Mouse (Mus musculus): Measurements from ENCODE around the gene Gtpbp8. TPM values are rescaled to one million over a fixed set of nuclear protein-coding genes. Genes with fewer than 3 reads are reported as not detected.

Gene Gtpbp8
- polyA plus RNA-seq, 1 experiment from 2014 or later, result 34.3 TPM

GRCm38 (mm10) chr16:44688507-44688906 lies 57.7 kb downstream of the Gtpbp8 start:
- Histone ChIP-seq H3K4me3 (ENCODE audit: inconsistent target) (no peak overlapping the region), H3K36me3 (ENCODE audit: inconsistent target) (no peaks in the 10 kb centered on the region), H3K27ac (no peak overlapping the region), H3K79me2 (ENCODE audit: inconsistent target) (no peaks in the 10 kb centered on the region)
- WGBS (ENCODE audit: missing documents), result 54% methylated on average over 4 of the region's 4 CpGs

- WGBS (ENCODE audit: missing documents), result 9% methylated on average over 17 of the region's 18 CpGs
- H3K4me3 ChIP-seq (ENCODE audit: inconsistent target), result no peak overlapping the region
- H3K27ac ChIP-seq, result no peak overlapping the region
- no peaks in the 10 kb centered on the region for H3K79me2 ChIP-seq (ENCODE audit: inconsistent target)
- no peaks in the 10 kb centered on the region for H3K36me3 ChIP-seq (ENCODE audit: inconsistent target)
These were observed 58.3 kb downstream of the Gtpbp8 start for GRCm38 (mm10) chr16:44687719-44688420.

- no peaks in the 10 kb centered on the region for H3K36me3 ChIP-seq (ENCODE audit: inconsistent target)
- WGBS (ENCODE audit: missing documents), result 80% methylated on average over 20 of the region's 20 CpGs
- no peak overlapping the region for H3K27ac ChIP-seq
- H3K79me2 ChIP-seq (ENCODE audit: inconsistent target), result no peaks in the 10 kb centered on the region
- H3K4me3 ChIP-seq (ENCODE audit: inconsistent target), result no peak overlapping the region
These were observed 59.0 kb downstream of the Gtpbp8 start for GRCm38 (mm10) chr16:44686991-44687718.

Other genes starting within 250 kb of the Gtpbp8 start
- gene Boc, start 187.5 kb downstream of the Gtpbp8 start, polyA plus RNA-seq (2018), result 0.04 to 0.10 TPM (median 0.06 TPM) in 3 replicates
- gene Nepro, start 22.1 kb downstream of the Gtpbp8 start, polyA plus RNA-seq (2018), result 7.2 to 8.6 TPM (median 7.6 TPM) in 3 replicates
- gene Cd200r1, start 19.4 kb upstream of the Gtpbp8 start, polyA plus RNA-seq (2018), result 131 to 179 TPM (median 136 TPM) in 3 replicates
- gene Cd200r4, start 65.4 kb upstream of the Gtpbp8 start, polyA plus RNA-seq (2018), result 36.9 to 105 TPM (median 66.6 TPM) in 3 replicates
- gene Cd200r2, start 120.7 kb upstream of the Gtpbp8 start, polyA plus RNA-seq (2018), result 0.19 to 0.33 TPM in 2 of 3 replicates, not detected in the other
- 0.21 to 0.37 TPM in 2 of 3 replicates, not detected in the other for gene Cd200r3, start 197.3 kb upstream of the Gtpbp8 start, polyA plus RNA-seq (2018)